Mouse (Mus musculus): ENCODE data around the gene Kcnq4. TPM values are rescaled to one million over a fixed set of nuclear protein-coding genes. Genes with fewer than 3 reads are reported as not detected.

The Kcnq4 gene
- polyA plus RNA-seq, 1 experiment from 2014 or later: 11.1 TPM

GRCm38 (mm10) chr4:120689317-120689716 lies 59.1 kb downstream of the Kcnq4 start:
- H3K4me3 ChIP-seq (replicated peaks; ENCODE audit: low read length): no peak overlapping the region
- no peaks in the 10 kb centered on the region for H3K9me3 ChIP-seq (ENCODE audit: control insufficient read depth, low read length)
- ATAC-seq: no peak
- no peak overlapping the region for H3K9ac ChIP-seq (replicated peaks; ENCODE audit: low read depth, low read length)
- H3K4me2 ChIP-seq (ENCODE audit: low read length): no peak overlapping the region
- 0 out of 2 replicates have a peak, but pooled peaks cover 3% of the 10 kb centered on the region for H3K27me3 ChIP-seq (replicated peaks; ENCODE audit: control insufficient read depth, insufficient read depth, low read length)
- no peaks in the 10 kb centered on the region for H3K36me3 ChIP-seq (ENCODE audit: control insufficient read depth, insufficient read depth)
- H3K27ac ChIP-seq (ENCODE audit: low read length): no peak overlapping the region
- WGBS: 75% methylated on average over 6 of the region's 6 CpGs
- no peaks in the 10 kb centered on the region for H3K4me1 ChIP-seq (replicated peaks; ENCODE audit: control insufficient read depth, insufficient read depth, low read length)

GRCm38 (mm10) chr4:120687282-120687681 lies 61.1 kb downstream of the Kcnq4 start:
- H3K4me3 ChIP-seq (replicated peaks; ENCODE audit: low read length): no peak overlapping the region
- H3K4me1 ChIP-seq (replicated peaks; ENCODE audit: control insufficient read depth, insufficient read depth, low read length): no peaks in the 10 kb centered on the region
- H3K9ac ChIP-seq (replicated peaks; ENCODE audit: low read depth, low read length): no peak overlapping the region
- H3K27ac ChIP-seq (ENCODE audit: low read length): no peak overlapping the region
- H3K36me3 ChIP-seq (ENCODE audit: control insufficient read depth, insufficient read depth): no peaks in the 10 kb centered on the region
- no peak overlapping the region for H3K4me2 ChIP-seq (ENCODE audit: low read length)
- no peaks in the 10 kb centered on the region for H3K27me3 ChIP-seq (replicated peaks; ENCODE audit: control insufficient read depth, insufficient read depth, low read length)
- 54% methylated on average over 6 of the region's 6 CpGs for WGBS
- no peaks in the 10 kb centered on the region for H3K9me3 ChIP-seq (ENCODE audit: control insufficient read depth, low read length)
- ATAC-seq: no peak

GRCm38 (mm10) chr4:120683278-120683997 lies 65.0 kb downstream of the Kcnq4 start:
- Histone ChIP-seq H3K9me3 (ENCODE audit: control insufficient read depth, low read length) (no peaks in the 10 kb centered on the region), H3K27ac (ENCODE audit: low read length) (no peak overlapping the region), H3K4me3 (replicated peaks; ENCODE audit: low read length) (no peak overlapping the region), H3K4me1 (replicated peaks; ENCODE audit: control insufficient read depth, insufficient read depth, low read length) (no peaks in the 10 kb centered on the region), H3K9ac (replicated peaks; ENCODE audit: low read depth, low read length) (no peak overlapping the region), H3K36me3 (ENCODE audit: control insufficient read depth, insufficient read depth) (no peaks in the 10 kb centered on the region), H3K27me3 (replicated peaks; ENCODE audit: control insufficient read depth, insufficient read depth, low read length) (no peaks in the 10 kb centered on the region), H3K4me2 (ENCODE audit: low read length) (no peak overlapping the region)
- WGBS: 59% methylated on average over 9 of the region's 9 CpGs
- ATAC-seq: no peak

- no peak overlapping the region for H3K4me3 ChIP-seq (replicated peaks; ENCODE audit: low read length)
- no peaks in the 10 kb centered on the region for H3K36me3 ChIP-seq (ENCODE audit: control insufficient read depth, insufficient read depth)
- H3K27me3 ChIP-seq (replicated peaks; ENCODE audit: control insufficient read depth, insufficient read depth, low read length): no peaks in the 10 kb centered on the region
- no peaks in the 10 kb centered on the region for H3K9me3 ChIP-seq (ENCODE audit: control insufficient read depth, low read length)
- ATAC-seq: no peak
- H3K4me2 ChIP-seq (ENCODE audit: low read length): no peak overlapping the region
- no peak overlapping the region for H3K9ac ChIP-seq (replicated peaks; ENCODE audit: low read depth, low read length)
- no peak overlapping the region for H3K27ac ChIP-seq (ENCODE audit: low read length)
- H3K4me1 ChIP-seq (replicated peaks; ENCODE audit: control insufficient read depth, insufficient read depth, low read length): no peaks in the 10 kb centered on the region
- 29% methylated on average over 10 of the region's 10 CpGs for WGBS
Observed at GRCm38 (mm10) chr4:120682168-120682567, 66.2 kb downstream of the Kcnq4 start.

GRCm38 (mm10) chr4:120680953-120681352 lies 67.5 kb downstream of the Kcnq4 start:
- WGBS: 60% methylated on average over 7 of the region's 7 CpGs
- Histone ChIP-seq H3K36me3 (ENCODE audit: control insufficient read depth, insufficient read depth) (no peaks in the 10 kb centered on the region), H3K27ac (ENCODE audit: low read length) (no peak overlapping the region), H3K27me3 (replicated peaks; ENCODE audit: control insufficient read depth, insufficient read depth, low read length) (no peaks in the 10 kb centered on the region), H3K4me2 (ENCODE audit: low read length) (no peak overlapping the region), H3K4me3 (replicated peaks; ENCODE audit: low read length) (no peak overlapping the region), H3K9me3 (ENCODE audit: control insufficient read depth, low read length) (no peaks in the 10 kb centered on the region), H3K9ac (replicated peaks; ENCODE audit: low read depth, low read length) (no peak overlapping the region), H3K4me1 (replicated peaks; ENCODE audit: control insufficient read depth, insufficient read depth, low read length) (no peaks in the 10 kb centered on the region)
- no peak for ATAC-seq

GRCm38 (mm10) chr4:120675640-120676039 lies 72.8 kb downstream of the Kcnq4 start:
- Histone ChIP-seq H3K9ac (replicated peaks; ENCODE audit: low read depth, low read length) (no peak overlapping the region), H3K36me3 (ENCODE audit: control insufficient read depth, insufficient read depth) (no peaks in the 10 kb centered on the region), H3K27ac (ENCODE audit: low read length) (no peak overlapping the region), H3K27me3 (replicated peaks; ENCODE audit: control insufficient read depth, insufficient read depth, low read length) (no peaks in the 10 kb centered on the region), H3K4me3 (replicated peaks; ENCODE audit: low read length) (no peak overlapping the region), H3K4me2 (ENCODE audit: low read length) (no peak overlapping the region), H3K9me3 (ENCODE audit: control insufficient read depth, low read length) (no peaks in the 10 kb centered on the region), H3K4me1 (replicated peaks; ENCODE audit: control insufficient read depth, insufficient read depth, low read length) (no peaks in the 10 kb centered on the region)
- 67% methylated on average over 2 of the region's 2 CpGs for WGBS
- no peak for ATAC-seq

GRCm38 (mm10) chr4:120674775-120675451 lies 73.5 kb downstream of the Kcnq4 start:
- Histone ChIP-seq H3K27ac (ENCODE audit: low read length) (no peak overlapping the region), H3K4me3 (replicated peaks; ENCODE audit: low read length) (no peak overlapping the region), H3K9me3 (ENCODE audit: control insufficient read depth, low read length) (no peaks in the 10 kb centered on the region), H3K4me1 (replicated peaks; ENCODE audit: control insufficient read depth, insufficient read depth, low read length) (no peaks in the 10 kb centered on the region), H3K36me3 (ENCODE audit: control insufficient read depth, insufficient read depth) (no peaks in the 10 kb centered on the region), H3K27me3 (replicated peaks; ENCODE audit: control insufficient read depth, insufficient read depth, low read length) (no peaks in the 10 kb centered on the region), H3K9ac (replicated peaks; ENCODE audit: low read depth, low read length) (no peak overlapping the region), H3K4me2 (ENCODE audit: low read length) (no peak overlapping the region)
- no peak for ATAC-seq
- 78% methylated on average over 8 of the region's 8 CpGs for WGBS

GRCm38 (mm10) chr4:120673606-120674005 lies 74.8 kb downstream of the Kcnq4 start:
- WGBS: 87% methylated on average over 3 of the region's 3 CpGs
- no peak overlapping the region for H3K4me3 ChIP-seq (replicated peaks; ENCODE audit: low read length)
- ATAC-seq: no peak

GRCm38 (mm10) chr4:120671046-120671445 lies 77.4 kb downstream of the Kcnq4 start:
- Histone ChIP-seq H3K9ac (replicated peaks; ENCODE audit: low read depth, low read length) (no peak overlapping the region), H3K4me1 (replicated peaks; ENCODE audit: control insufficient read depth, insufficient read depth, low read length) (peaks cover 13% of the 10 kb centered on the region), H3K27ac (ENCODE audit: low read length) (no peak overlapping the region), H3K4me2 (ENCODE audit: low read length) (no peak overlapping the region), H3K9me3 (ENCODE audit: control insufficient read depth, low read length) (no peaks in the 10 kb centered on the region), H3K4me3 (replicated peaks; ENCODE audit: low read length) (no peak overlapping the region), H3K27me3 (replicated peaks; ENCODE audit: control insufficient read depth, insufficient read depth, low read length) (peaks cover 9% of the 10 kb centered on the region; the same call in 1 of the 2 replicates), H3K36me3 (ENCODE audit: control insufficient read depth, insufficient read depth) (no peaks in the 10 kb centered on the region)
- ATAC-seq: no peak
- WGBS: 27% methylated on average over 12 of the region's 12 CpGs

More at GRCm38 (mm10) chr4:120673606-120674005, 74.8 kb downstream of the Kcnq4 start:
- no peaks in the 10 kb centered on the region for H3K4me1 ChIP-seq (replicated peaks; ENCODE audit: control insufficient read depth, insufficient read depth, low read length)
- no peak overlapping the region for H3K27ac ChIP-seq (ENCODE audit: low read length)
- H3K36me3 ChIP-seq (ENCODE audit: control insufficient read depth, insufficient read depth): no peaks in the 10 kb centered on the region
- no peak overlapping the region for H3K4me2 ChIP-seq (ENCODE audit: low read length)
- H3K9me3 ChIP-seq (ENCODE audit: control insufficient read depth, low read length): no peaks in the 10 kb centered on the region
- no peak overlapping the region for H3K9ac ChIP-seq (replicated peaks; ENCODE audit: low read depth, low read length)
- H3K27me3 ChIP-seq (replicated peaks; ENCODE audit: control insufficient read depth, insufficient read depth, low read length): no peaks in the 10 kb centered on the region

Data from forebrain, embryonic 16.5 days (tissue).